Mouse (Mus musculus): ENCODE measurements around the gene Snrnp48. TPM values are rescaled to one million over a fixed set of nuclear protein-coding genes. Genes with fewer than 3 reads are reported as not detected.

Snrnp48 gene
- polyA plus RNA-seq, 1 experiment = 16.0 TPM

DNA sequence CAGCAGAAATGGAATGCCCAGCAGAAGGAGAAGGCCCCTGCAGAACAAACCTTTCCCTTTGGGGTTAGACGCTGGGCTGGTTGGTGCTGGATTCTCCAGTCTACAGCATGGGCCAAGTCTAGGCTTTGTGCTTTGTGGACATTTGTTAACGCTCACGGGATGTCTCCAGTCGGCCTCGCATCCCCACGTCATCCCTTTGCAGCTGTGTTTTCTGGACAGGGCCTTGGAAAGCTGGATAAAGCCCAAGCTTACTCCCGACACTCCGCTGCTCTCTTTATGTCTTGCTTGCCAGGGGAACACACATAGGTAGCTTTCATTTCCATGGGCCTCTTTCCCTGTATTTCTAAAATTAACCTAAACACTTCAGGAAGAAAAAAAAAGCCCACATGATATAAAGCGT is 49.0 kb downstream of the Snrnp48 start:
- H3K27me3 ChIP-seq (ENCODE audit: control insufficient read depth, insufficient read depth, low read length) = no peaks in the 10 kb centered on the region
- no peaks in the 10 kb centered on the region for H3K36me3 ChIP-seq (ENCODE audit: control insufficient read depth, insufficient read depth, low read length)
- H3K4me1 ChIP-seq (ENCODE audit: control insufficient read depth, insufficient read depth, low read length) = no peaks in the 10 kb centered on the region
- no peak overlapping the region for H3K27ac ChIP-seq (ENCODE audit: control insufficient read depth, insufficient read depth, low read depth, low read length)
- TF ChIP-seq CTCF (IDR thresholded peaks at IDR 0.05; ENCODE audit: control insufficient read depth, insufficient read depth, insufficient replicate concordance, low read depth, low read length) (no peak), POLR2A (IDR thresholded peaks at IDR 0.05; ENCODE audit: control insufficient read depth, low read depth, low read length) (no peak)
- H3K4me3 ChIP-seq (ENCODE audit: control insufficient read depth, low read depth, low read length) = no peak overlapping the region

GRCm38 (mm10) chr13:38258901-38259300 is 54.2 kb downstream of the Snrnp48 start:
- Histone ChIP-seq H3K4me3 (ENCODE audit: control insufficient read depth, low read depth, low read length) (no peak overlapping the region), H3K27me3 (ENCODE audit: control insufficient read depth, insufficient read depth, low read length) (no peaks in the 10 kb centered on the region), H3K36me3 (ENCODE audit: control insufficient read depth, insufficient read depth, low read length) (no peaks in the 10 kb centered on the region), H3K27ac (ENCODE audit: control insufficient read depth, insufficient read depth, low read depth, low read length) (no peak overlapping the region), H3K4me1 (ENCODE audit: control insufficient read depth, insufficient read depth, low read length) (no peaks in the 10 kb centered on the region)
- no peak for TF ChIP-seq CTCF (IDR thresholded peaks at IDR 0.05; ENCODE audit: control insufficient read depth, insufficient read depth, insufficient replicate concordance, low read depth, low read length)
- no peak for TF ChIP-seq POLR2A (IDR thresholded peaks at IDR 0.05; ENCODE audit: control insufficient read depth, low read depth, low read length)

DNA sequence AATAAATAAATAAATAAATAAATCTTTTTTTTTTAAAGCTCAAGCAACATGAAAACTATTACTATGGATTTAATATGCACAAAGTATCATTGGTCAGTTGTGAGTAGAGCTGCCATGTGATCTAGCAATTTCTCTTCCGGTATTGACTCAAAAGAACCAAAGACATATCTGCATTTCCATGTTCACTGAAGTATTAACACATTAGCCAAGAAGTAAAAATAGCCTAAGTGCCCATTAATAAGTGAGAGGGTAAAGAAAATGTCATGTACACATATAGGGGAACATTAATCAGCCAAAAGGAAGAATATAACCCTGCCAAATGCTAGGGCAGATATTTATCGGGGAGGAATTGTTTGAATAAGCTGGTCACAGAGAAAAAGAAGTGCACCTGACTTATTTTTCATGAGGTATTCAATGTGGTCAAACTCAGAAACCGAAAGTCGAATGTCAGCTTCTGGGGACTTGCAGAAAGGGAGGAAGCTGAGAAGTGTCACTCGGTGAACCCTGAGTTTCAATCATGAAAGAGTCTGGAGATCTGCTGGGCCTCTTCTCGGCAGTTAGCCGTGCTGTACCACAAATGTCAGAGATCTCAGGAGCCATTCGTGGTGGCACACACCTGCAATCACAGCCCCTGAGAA is 64.4 kb downstream of the Snrnp48 start:
- Histone ChIP-seq H3K36me3 (ENCODE audit: control insufficient read depth, insufficient read depth, low read length) (no peaks in the 10 kb centered on the region), H3K27me3 (ENCODE audit: control insufficient read depth, insufficient read depth, low read length) (no peaks in the 10 kb centered on the region), H3K4me1 (ENCODE audit: control insufficient read depth, insufficient read depth, low read length) (no peaks in the 10 kb centered on the region), H3K4me3 (ENCODE audit: control insufficient read depth, low read depth, low read length) (no peak overlapping the region), H3K27ac (ENCODE audit: control insufficient read depth, insufficient read depth, low read depth, low read length) (no peak overlapping the region)
- TF ChIP-seq POLR2A (IDR thresholded peaks at IDR 0.05; ENCODE audit: control insufficient read depth, low read depth, low read length) (no peak), CTCF (IDR thresholded peaks at IDR 0.05; ENCODE audit: control insufficient read depth, insufficient read depth, insufficient replicate concordance, low read depth, low read length) (no peak)

DNA sequence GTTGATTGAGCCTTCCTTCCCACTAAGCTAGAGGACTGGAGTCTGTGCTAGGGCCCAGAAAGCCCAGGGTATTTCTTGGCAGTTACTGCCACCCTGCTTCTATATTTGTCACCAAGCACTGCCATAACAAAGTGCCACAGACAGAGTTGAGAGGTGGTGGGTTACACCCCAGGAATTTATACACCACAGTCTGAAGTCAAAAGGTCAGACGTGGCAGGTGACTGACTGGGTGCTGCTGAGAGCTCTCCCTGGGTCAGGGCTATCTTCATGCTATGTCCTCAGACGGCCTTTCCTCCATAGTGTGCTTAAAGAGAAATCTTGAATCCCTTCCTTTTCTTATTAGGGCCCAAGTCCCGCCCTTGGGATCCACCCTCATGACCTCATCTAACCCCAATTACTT is 67.9 kb downstream of the Snrnp48 start:
- H3K27ac ChIP-seq (ENCODE audit: control insufficient read depth, insufficient read depth, low read depth, low read length) = no peak overlapping the region
- TF ChIP-seq POLR2A (IDR thresholded peaks at IDR 0.05; ENCODE audit: control insufficient read depth, low read depth, low read length) (no peak), CTCF (IDR thresholded peaks at IDR 0.05; ENCODE audit: control insufficient read depth, insufficient read depth, insufficient replicate concordance, low read depth, low read length) (no peak)
- H3K27me3 ChIP-seq (ENCODE audit: control insufficient read depth, insufficient read depth, low read length) = no peaks in the 10 kb centered on the region
- no peaks in the 10 kb centered on the region for H3K36me3 ChIP-seq (ENCODE audit: control insufficient read depth, insufficient read depth, low read length)
- no peaks in the 10 kb centered on the region for H3K4me1 ChIP-seq (ENCODE audit: control insufficient read depth, insufficient read depth, low read length)
- no peak overlapping the region for H3K4me3 ChIP-seq (ENCODE audit: control insufficient read depth, low read depth, low read length)

Other genes with a start within 250 kb of the Snrnp48 start
- gene Ssr1, start 210.7 kb upstream of the Snrnp48 start, polyA plus RNA-seq (2012; rRNA removed) = 13.2 and 17.7 TPM in 2 replicates
- gene Riok1, start 167.9 kb upstream of the Snrnp48 start, polyA plus RNA-seq (2012; rRNA removed) = 9.9 and 11.8 TPM in 2 replicates
- 50.2 and 52.9 TPM in 2 replicates for gene Cage1, start 167.9 kb upstream of the Snrnp48 start, polyA plus RNA-seq (2012; rRNA removed)
- gene Dsp, start 53.6 kb upstream of the Snrnp48 start, polyA plus RNA-seq (2012; rRNA removed) = 0.21 and 0.48 TPM in 2 replicates
- 2.4 and 3.2 TPM in 2 replicates for gene Bmp6, start 140.2 kb downstream of the Snrnp48 start, polyA plus RNA-seq (2012; rRNA removed)

Measured in testis, adult 2 months (tissue).